Comparison of ENCODE assay signal across 19 mouse cellular contexts in genomic region chr3:147093076-147093380, GRCm38 (mm10).
A peak's percentile ranks its signal among the peaks of the same experiment; 100 is the strongest.
DNase-seq lines count a peak whose midpoint lies in the region; ATAC-seq lines count a peak whose summit lies in the region.
"Had no signal": no experiment of that assay in that cellular context is flagged by ENCODE, and none has a peak within 500 bp of the region (broad histone marks: within the 10 kb centered on the region; RNA-seq: fewer than 3 reads in every experiment).

No protein-coding gene starts in this region.

- peaks cover 24% of the 10 kb centered on the region for H3K4me1 ChIP-seq in forebrain, embryonic 15.5 days
- peaks cover 11% of the 10 kb centered on the region for H3K4me1 ChIP-seq in forebrain, embryonic 12.5 days
- peaks cover 13% of the 10 kb centered on the region for H3K4me1 ChIP-seq in hindbrain, embryonic 15.5 days (replicated peaks)
- H3K4me1 ChIP-seq in hindbrain, embryonic 11.5 days (replicated peaks; ENCODE audit: control insufficient read depth, insufficient read depth, low read length) = no peaks in the 10 kb centered on the region
- peaks cover 1% of the 10 kb centered on the region; the same call in 1 of the 2 replicates for H3K4me1 ChIP-seq in neural tube, embryonic 12.5 days

- no peaks in the 10 kb centered on the region for H3K9me3 ChIP-seq in forebrain, embryonic 15.5 days
- H3K9me3 ChIP-seq in forebrain, embryonic 12.5 days = no peaks in the 10 kb centered on the region
- H3K9me3 ChIP-seq in hindbrain, embryonic 15.5 days = no peaks in the 10 kb centered on the region
- H3K9me3 ChIP-seq in hindbrain, embryonic 11.5 days (ENCODE audit: control insufficient read depth, low read length) = no peaks in the 10 kb centered on the region
- no peaks in the 10 kb centered on the region for H3K9me3 ChIP-seq in neural tube, embryonic 12.5 days
- H3K9me3 ChIP-seq: embryonic facial prominence, embryonic 12.5 days had no signal

- H3K4me3 ChIP-seq in forebrain, embryonic 15.5 days = no peak overlapping the region
- H3K4me3 ChIP-seq in forebrain, embryonic 12.5 days (replicated peaks) = no peak overlapping the region
- H3K4me3 ChIP-seq in hindbrain, embryonic 15.5 days = no peak overlapping the region
- H3K4me3 ChIP-seq in hindbrain, embryonic 11.5 days (ENCODE audit: low read depth, low read length) = no peak overlapping the region
- H3K4me3 ChIP-seq in neural tube, embryonic 12.5 days = no peak overlapping the region
- H3K4me3 ChIP-seq: embryonic facial prominence, embryonic 12.5 days; erythroblast, embryonic 14.5 days; myocyte had no signal

- no peak overlapping the region for H3K9ac ChIP-seq in forebrain, embryonic 15.5 days (replicated peaks)
- no peak overlapping the region for H3K9ac ChIP-seq in forebrain, embryonic 12.5 days
- no peak overlapping the region for H3K9ac ChIP-seq in hindbrain, embryonic 15.5 days
- H3K9ac ChIP-seq in hindbrain, embryonic 11.5 days (ENCODE audit: low read depth, low read length) = no peak overlapping the region
- H3K9ac ChIP-seq in neural tube, embryonic 12.5 days = no peak overlapping the region
- H3K9ac ChIP-seq: embryonic facial prominence, embryonic 12.5 days; liver, postnatal 0 days had no signal

- ATAC-seq in forebrain, embryonic 15.5 days (replicated peaks) = peak; percentile 29; the same call in 1 of the 2 replicates
- no peak for ATAC-seq in forebrain, embryonic 12.5 days (ENCODE audit: low FRiP score)
- ATAC-seq in hindbrain, embryonic 15.5 days (ENCODE audit: low FRiP score, low read depth) = no peak
- no peak for ATAC-seq in hindbrain, embryonic 11.5 days (ENCODE audit: low FRiP score)
- peak; percentile 34; the same call in 1 of the 2 replicates for ATAC-seq in neural tube, embryonic 12.5 days (ENCODE audit: low FRiP score, low read depth)
- ATAC-seq in erythroblast, adult 5-6 weeks (replicated peaks; ENCODE audit: low FRiP score, poor library complexity, severe bottlenecking) = no peak
- ATAC-seq: intestine, postnatal 0 days; liver, postnatal 0 days; lung, postnatal 0 days had no signal

- no peak overlapping the region for H3K4me2 ChIP-seq in forebrain, embryonic 15.5 days (replicated peaks)
- no peak overlapping the region for H3K4me2 ChIP-seq in forebrain, embryonic 12.5 days
- no peak overlapping the region for H3K4me2 ChIP-seq in hindbrain, embryonic 15.5 days
- no peak overlapping the region for H3K4me2 ChIP-seq in hindbrain, embryonic 11.5 days (replicated peaks; ENCODE audit: low read depth, low read length)
- no peak overlapping the region for H3K4me2 ChIP-seq in neural tube, embryonic 12.5 days (replicated peaks)
- H3K4me2 ChIP-seq: embryonic facial prominence, embryonic 12.5 days; heart, embryonic 11.5 days had no signal

- H3K27me3 ChIP-seq in forebrain, embryonic 15.5 days = no peaks in the 10 kb centered on the region
- H3K27me3 ChIP-seq in forebrain, embryonic 12.5 days = 0 out of 2 replicates have a peak, but pooled peaks cover 7% of the 10 kb centered on the region
- no peaks in the 10 kb centered on the region for H3K27me3 ChIP-seq in hindbrain, embryonic 15.5 days
- H3K27me3 ChIP-seq in hindbrain, embryonic 11.5 days (ENCODE audit: control insufficient read depth, insufficient read depth, low read length) = no peaks in the 10 kb centered on the region
- no peaks in the 10 kb centered on the region for H3K27me3 ChIP-seq in neural tube, embryonic 12.5 days (replicated peaks)

- no peak for DNase-seq in hindbrain, embryonic 11.5 days (ENCODE audit: low spot score)
- no peak for DNase-seq in neural tube, embryonic 10.5 days (ENCODE audit: extremely low spot score, low spot score)
- DNase-seq in kidney, postnatal 25 days = no peak
- DNase-seq: adrenal gland, postnatal 14 days; kidney, postnatal 4 days; left cerebral cortex, postnatal 4 days; liver, postnatal 0 days had no signal

- WGBS in forebrain, embryonic 15.5 days = 33% methylated on average over 5 of the region's 5 CpGs
- WGBS in forebrain, embryonic 12.5 days = 60% methylated on average over 5 of the region's 5 CpGs
- WGBS in hindbrain, embryonic 15.5 days = 49% methylated on average over 5 of the region's 5 CpGs
- WGBS in hindbrain, embryonic 11.5 days = 78% methylated on average over 5 of the region's 5 CpGs
- WGBS in neural tube, embryonic 12.5 days = 64% methylated on average over 5 of the region's 5 CpGs

- peak overlapping the region; percentile 78 for H3K27ac ChIP-seq in forebrain, embryonic 15.5 days (replicated peaks)
- no peak overlapping the region for H3K27ac ChIP-seq in forebrain, embryonic 12.5 days
- peak overlapping the region; percentile 45; the same call in 1 of the 2 replicates for H3K27ac ChIP-seq in hindbrain, embryonic 15.5 days (replicated peaks)
- H3K27ac ChIP-seq in hindbrain, embryonic 11.5 days (ENCODE audit: low read depth, low read length) = no peak overlapping the region
- no peak overlapping the region for H3K27ac ChIP-seq in neural tube, embryonic 12.5 days
- H3K27ac ChIP-seq: embryonic facial prominence, embryonic 12.5 days; macrophage had no signal

- no peaks in the 10 kb centered on the region for H3K36me3 ChIP-seq in forebrain, embryonic 15.5 days
- H3K36me3 ChIP-seq in forebrain, embryonic 12.5 days (replicated peaks) = no peaks in the 10 kb centered on the region
- H3K36me3 ChIP-seq in hindbrain, embryonic 15.5 days = no peaks in the 10 kb centered on the region
- no peaks in the 10 kb centered on the region for H3K36me3 ChIP-seq in hindbrain, embryonic 11.5 days (ENCODE audit: control insufficient read depth, insufficient read depth, low read length)
- H3K36me3 ChIP-seq in neural tube, embryonic 12.5 days = no peaks in the 10 kb centered on the region
- H3K36me3 ChIP-seq: embryonic facial prominence, embryonic 12.5 days had no signal

Comparison
In these comparisons a context has a peak if more than half of its experiments do, and no peak if none do; other contexts are left out.
1. ATAC-seq: peak in forebrain, embryonic 15.5 days (single experiment) and neural tube, embryonic 12.5 days (single experiment); none in forebrain, embryonic 12.5 days (single experiment), hindbrain, embryonic 15.5 days (single experiment), hindbrain, embryonic 11.5 days (single experiment) and erythroblast, adult 5-6 weeks (single experiment).
2. H3K27ac ChIP-seq: peak in forebrain, embryonic 15.5 days (single experiment) and hindbrain, embryonic 15.5 days (single experiment); none in forebrain, embryonic 12.5 days (single experiment), hindbrain, embryonic 11.5 days (single experiment) and neural tube, embryonic 12.5 days (single experiment).